Mouse (Mus musculus) frontal cortex, postnatal 10 days (tissue): ENCODE data around the gene Bcas3.

Experiments
- DNase-seq, 2 experiments: peaks; one replicate each; pipeline ENCODE4 v3.0.0; 2022; ENCODE audit warnings: low spot score in 2 of 2, mixed read lengths in 1 of 2

Bcas3 gene

DNA sequence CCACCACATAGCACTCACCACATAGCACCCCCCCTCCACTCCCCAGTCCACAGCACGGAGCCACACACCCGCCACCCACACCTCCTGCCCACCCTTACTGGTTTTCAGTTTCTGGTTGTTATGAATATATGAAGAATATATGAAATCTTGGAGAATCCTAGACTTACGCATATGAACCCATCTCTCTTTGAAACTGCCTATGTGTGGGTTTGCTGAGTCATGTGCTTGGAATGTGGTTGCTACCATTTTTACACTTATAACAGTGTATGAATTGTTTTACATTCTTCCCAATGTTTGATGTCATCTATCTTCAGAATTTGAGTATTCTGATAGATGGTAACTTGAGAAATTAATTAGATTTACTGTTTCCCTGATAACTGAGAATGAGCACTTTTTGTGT, 26.1 kb downstream of the Bcas3 start:
- no peak for DNase-seq

DNA sequence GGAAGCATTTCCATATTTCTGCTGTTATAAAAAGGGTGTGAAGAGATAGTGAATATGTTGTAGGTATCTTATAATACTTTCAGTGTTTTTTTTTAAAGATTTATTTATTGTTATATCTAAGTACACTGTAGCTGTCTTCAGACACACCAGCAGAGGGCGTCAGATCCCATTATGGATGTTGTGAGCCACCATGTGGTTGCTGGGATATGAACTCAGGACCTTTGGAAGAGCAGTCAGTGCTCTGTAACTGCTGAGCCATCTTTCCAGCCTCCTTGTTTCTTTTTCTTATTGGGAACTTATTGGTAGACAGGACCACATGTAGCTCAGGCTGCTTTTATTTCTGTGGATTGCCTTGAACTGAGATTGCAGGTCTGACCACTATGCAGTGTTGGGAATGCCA, 27.1 kb downstream of the Bcas3 start:
- no peak for DNase-seq

DNA sequence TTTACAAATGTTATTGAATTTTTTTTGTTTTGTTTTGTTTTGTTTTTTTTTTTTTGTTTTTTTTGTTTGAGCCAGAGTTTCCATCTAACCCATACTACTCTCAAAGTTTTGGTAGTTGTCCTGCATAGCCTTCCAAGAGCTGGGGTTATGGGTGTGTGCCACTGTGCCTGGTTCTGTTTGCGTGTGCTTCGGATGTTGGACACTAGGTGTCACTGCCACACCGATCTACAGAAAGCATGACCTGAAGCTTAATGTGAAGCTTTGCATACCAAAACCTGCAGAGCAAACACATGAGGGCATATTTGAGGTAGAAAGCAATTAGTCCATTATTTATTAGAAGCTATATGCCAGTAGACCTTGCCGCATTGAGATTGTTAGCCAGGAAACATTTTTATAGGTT, 29.1 kb downstream of the Bcas3 start:
- peak; percentile 15 to 62 for DNase-seq

DNA sequence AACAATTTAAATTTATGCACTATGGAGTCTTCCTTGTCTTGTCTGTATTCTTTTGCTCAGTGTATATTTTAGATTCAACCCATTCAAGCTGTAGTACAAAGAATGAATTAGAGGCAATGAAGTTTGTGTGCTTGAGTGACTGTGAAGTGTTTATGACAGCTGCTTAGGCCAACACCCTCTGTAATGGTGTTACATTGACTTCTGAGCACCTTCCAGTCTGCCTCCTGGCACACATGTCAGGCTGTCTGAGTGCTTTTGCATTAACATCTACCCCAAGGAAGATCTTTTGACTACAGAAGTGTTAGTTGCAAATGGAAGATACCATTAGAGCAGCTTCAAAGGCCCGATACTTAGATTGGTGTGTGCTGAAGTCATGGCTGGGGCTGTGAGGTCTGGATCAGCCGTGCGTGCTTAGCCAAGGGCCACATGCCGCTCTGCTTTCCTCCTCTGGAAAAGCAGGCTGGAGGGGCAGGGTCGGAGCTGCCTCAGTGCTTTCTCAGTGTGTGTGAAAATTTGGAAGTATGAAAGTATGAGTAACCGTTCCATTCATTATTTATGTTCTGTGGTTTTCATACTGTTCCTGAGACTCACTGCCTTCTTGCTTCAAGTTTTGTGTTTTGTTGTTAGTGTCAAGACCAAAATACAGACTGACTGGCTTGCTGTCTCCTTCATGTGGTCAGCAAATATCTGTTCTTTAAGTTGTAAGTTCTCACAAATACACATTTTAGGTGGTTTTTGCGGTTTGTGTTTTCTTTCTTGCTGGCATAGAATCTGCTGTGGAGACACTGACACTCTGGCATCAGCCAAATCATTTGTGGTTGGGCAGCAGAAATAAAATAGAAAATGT, 31.2 kb downstream of the Bcas3 start:
- DNase-seq: no peak

DNA sequence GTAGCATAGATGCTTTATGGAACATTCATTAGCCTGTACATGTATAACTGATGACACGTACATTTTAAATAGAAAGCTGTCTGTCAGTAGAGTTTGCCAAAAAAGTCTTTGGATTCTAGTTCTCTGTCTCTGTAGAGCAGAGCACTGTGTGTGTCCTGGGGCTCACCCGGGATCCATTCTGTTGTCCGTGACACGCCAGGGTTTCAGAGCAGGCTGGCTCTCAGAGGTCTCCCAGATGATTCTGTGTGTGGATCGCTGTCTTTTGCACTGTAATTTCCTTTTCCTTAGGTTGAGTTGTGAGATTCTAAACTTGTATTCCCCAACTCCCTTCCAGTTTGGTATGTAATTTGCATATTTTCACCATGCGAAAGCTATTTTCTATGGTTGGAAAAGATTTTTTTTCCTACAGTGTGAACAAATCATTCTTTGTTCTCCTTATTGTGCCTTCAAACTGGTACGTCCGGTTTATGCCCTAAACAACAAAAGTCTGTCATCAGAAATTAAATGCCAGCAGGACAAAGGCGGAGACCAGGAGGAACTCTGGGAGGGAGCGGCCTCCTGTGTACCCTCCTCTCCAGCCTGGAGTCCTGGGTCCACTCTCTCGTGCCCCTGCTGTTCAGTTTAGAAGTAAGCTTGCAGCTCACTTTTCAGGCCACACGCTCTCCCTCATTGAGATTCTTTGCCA, 39.4 kb downstream of the Bcas3 start:
- no peak for DNase-seq

DNA sequence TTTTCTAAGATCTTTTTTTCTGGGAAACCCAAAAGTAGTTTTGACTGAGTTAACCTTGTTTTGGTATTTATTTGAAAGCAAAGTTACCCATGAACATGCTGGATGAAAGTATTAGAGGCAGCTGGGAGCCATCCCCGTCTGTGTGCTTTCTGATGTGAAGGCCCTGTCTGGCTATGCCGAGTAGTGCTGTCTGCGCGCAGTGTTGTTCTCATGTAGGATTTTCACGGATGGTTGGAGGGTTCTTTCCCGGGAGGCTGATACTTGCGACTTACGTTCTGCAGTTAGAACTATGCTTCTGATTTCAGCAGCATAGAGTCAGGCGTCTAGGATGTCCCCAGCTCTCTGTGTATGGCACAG, 39.9 kb downstream of the Bcas3 start:
- DNase-seq: no peak

DNA sequence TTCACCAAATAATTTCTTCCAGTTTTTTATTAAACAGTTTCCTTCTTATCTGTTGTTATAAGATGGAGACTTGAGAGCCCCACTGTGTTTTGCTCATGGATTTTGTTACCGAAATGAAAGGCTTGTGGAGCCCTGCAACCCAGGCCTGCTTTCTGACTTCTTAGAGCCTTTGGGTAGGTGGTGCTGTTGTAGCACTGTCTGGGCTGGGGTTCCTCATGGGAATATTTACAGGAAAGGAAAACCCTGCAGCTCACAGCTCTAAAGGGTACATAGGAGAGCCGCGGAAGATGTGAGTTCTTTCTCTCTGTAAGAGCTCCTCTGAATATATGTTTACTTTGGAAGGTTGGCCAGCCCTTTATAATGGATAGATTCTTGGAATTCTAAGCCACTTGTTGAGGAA, 41.0 kb downstream of the Bcas3 start:
- DNase-seq: no peak

DNA sequence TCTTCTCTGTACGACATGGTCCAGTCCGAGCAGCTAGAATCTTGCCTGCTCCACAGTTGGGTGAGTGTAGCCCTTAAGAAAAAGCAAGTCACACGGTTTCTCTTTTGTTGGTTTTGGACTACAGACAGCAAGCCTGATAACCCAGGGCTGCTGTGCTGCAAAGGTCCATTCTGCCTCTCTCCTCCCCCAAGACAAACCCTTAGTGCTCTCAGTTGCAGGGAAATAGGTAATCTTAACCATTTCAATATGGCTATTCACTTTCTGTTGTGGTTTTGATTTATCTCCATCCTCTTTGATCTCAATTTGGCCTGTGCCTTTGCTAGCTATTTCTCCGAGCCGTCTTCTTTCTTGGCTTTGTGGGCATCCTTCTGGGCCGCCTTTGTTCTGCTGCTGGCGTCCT, 42.4 kb downstream of the Bcas3 start:
- DNase-seq: no peak

DNA sequence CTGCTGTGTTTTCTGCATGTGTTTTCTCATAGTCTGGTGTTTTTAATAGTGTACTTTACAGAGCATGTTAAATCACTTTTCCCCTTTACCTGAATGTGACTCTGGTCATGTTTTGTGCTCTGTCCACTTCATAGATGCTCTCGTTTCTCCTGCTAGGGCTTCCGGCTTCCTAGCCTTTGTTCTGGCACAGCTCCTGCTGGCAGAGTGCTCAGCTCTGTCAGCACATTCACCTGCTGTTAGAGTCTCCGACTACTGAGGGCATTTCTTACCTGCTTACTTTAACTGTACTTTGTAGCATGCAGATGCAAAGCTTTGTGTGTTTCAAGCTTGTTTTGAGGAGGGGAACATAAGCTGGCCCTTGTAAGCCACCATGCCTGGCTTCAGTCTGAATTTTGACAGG, 53.6 kb downstream of the Bcas3 start:
- no peak for DNase-seq

DNA sequence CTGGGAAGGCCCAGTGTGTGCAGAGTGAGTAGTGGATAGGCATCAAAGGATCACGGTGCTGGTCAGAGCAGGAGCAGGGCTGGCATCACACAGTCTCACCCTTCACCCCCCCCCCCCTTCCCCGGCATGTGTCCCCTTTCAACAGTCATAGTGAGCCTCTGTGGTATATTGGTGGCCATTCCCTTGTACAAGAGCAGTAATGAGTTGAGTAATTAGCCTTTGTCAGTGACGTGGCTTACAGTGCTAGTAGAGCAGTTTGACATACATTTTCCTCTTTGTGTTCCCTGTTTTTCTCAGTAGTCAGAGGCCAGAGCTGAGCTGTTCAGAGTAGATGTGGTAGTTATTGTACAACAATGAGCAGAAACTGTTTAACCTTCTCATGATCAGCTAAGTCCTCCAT, 54.7 kb downstream of the Bcas3 start:
- no peak for DNase-seq

DNA sequence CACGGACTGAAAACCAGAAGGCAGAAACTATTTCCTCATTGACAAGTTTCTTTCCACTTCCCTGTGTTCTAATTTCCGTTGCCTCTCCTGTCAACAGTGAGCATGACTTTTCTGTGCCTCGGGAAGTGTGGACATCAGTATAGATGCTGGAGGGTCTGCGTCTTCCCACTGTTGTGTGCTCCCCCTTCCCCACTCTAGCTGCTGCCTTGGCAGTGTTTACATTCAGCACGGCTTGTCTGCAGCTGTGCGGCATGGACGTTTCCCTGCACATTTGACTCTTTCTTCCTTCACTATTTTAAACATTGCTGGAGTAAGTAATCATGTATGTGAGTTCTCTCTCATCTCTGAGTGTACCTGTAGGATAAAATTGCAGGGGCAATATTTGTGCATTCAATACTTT, 59.4 kb downstream of the Bcas3 start:
- DNase-seq: no peak

DNA sequence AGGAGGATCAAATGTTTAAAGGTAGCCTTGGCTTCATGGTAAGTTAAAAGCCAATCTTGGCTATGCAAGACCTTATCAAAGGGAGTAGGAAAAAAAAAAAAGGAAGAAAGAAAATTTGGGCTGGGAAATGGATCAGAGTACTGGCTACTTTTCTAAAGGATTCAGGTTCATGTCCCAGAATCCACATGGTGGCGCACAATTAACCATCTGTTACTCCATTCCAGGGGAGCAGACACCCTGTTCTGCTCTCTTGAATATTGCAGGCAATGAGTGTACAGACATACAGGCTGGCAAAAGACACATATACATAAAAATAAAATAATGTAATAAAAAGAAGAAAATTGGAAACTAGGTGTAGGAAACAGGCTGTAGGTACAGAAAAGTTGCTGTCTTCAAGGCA, 61.5 kb downstream of the Bcas3 start:
- no peak for DNase-seq

DNA sequence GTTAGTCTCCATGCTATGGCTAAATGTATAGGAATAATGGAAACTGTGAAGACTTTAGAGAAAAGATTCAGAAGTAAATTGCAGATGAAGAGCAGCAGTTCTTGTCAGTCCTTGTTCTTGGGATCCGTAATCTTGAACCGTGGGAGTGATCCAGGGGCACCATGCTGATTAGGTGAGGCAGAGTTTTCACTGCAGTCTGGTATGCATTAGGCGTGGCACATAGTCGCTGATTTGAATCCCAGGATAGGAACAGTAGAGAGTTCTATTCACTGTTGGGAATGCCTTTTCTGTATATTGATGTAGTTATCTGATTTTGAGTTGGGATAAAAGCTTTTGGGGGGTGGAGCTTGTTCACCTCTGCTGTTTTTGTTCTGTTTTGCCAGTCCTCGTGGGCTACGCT, 74.4 kb downstream of the Bcas3 start:
- DNase-seq: no peak

DNA sequence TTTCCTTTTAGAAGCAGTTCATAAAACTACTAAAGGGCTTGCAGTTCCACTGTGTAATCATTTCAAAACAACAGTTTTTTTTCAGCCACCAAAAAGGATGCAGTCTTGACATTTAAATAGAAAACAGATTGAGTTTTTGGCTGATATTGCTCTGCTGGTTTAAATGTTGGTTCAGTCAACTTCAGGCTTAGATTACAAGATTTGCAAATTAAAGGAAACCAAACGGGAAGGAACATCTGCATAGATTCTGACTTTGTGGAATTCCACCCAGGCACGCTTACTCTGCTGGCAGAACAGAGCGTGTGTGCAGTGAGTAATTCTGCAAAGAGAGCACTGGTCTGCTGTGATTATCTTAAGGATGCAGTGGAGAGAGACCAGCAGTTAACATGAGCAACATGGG, 75.3 kb downstream of the Bcas3 start:
- DNase-seq: no peak

DNA sequence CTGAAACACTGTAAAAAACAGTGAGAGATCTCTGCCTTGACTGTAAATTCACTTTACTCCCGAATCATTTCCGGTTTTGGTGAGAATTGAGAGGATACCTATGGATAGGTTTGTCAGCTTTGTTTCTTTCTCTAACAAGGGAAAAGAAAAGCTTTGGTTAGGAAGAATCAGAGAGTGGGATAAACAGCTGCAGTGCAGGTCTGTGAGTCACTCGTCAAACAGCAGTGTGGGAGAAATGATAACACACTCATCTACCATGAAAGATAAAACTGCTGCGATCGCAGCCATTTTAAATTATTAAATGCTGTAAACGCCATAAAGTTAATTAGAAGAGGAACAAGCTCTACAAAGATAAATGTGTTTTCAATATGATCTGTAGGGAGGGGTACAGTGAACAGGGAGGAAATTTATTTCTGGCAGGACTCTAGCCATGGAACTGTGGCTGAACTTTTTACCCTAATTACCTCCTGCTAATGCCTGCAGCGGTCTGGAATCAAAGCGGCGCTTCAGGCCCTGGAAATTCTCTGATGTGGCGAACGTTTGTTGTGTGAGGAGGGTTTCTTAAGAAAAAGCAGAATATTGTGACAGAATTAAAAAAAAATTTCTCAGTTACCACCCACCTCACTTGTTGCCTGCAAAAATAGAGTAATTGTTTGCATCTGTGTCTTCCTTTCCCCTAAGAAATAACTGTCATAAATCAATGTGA, 77.9 kb downstream of the Bcas3 start:
- DNase-seq: no peak

DNA sequence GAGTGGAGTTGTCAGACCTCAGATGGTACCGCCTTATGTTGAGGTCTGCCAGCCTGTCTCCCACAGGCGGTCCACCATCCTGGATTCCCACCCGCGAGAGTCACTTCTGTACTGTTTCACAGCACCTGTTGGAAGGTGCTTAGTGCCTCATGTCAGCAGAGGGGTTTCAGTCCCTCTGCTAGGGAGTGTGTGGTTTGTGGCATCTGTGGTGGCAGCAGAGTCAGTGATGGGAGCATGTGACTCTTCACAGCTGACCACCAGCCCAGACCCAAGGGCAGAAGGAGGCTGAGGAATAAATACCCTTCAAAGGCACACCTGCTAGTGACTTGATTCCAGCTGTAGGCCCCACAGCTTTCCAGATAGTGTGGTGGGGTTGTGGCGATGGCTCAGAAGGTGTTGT, 94.4 kb downstream of the Bcas3 start:
- DNase-seq: no peak

DNA sequence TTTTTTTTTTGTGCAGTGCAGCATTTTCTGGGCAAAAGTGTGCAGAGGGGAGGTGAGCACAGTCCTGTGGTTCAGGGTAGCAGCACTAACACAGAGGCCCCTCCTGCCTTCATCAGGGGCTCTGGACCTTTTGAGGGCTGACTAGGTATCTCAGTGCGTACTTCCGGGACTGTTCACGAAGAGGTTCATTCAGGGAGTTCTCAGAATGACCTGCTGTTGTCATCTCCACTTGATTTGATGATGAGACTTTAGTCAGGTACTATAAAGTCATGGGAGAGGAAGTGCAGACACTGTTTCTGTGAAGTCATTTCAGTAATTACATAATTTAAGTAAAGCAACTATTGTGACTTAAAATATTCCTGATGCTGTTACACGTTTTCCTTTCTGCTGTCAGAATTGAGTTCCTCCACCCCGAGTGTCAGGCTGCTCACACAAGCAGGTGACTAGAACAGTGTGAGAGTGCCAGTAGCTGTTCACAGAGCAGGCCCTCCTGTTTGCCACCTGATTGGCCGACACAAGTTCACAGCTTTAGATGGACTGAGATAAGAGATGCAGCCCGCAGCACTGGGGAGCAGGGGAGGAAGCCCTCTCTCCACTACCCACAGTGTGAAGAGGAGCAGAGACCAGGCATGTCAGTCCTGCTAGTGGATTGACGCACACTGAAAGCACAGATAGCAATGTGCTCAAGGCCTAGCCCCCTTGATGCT, 100.8 kb downstream of the Bcas3 start:
- no peak for DNase-seq

DNA sequence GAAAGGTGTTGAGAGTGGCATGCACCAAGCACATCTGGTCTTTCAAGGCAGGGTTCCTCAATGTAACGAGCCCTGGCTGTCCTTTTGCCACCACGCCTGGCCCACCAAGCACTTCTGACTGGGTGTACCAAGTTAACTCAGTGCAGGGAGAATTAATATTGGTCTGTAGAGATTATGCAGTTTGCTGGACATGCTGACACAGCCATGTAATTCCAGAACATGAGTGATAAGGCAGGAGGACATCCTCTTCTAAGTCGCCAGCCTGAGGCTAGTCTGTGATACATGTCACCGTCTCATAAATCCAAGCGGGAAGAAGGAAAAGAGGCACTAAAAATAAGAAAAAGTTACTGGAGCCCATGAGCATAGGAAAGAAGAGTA, 101.3 kb downstream of the Bcas3 start:
- DNase-seq: no peak

DNA sequence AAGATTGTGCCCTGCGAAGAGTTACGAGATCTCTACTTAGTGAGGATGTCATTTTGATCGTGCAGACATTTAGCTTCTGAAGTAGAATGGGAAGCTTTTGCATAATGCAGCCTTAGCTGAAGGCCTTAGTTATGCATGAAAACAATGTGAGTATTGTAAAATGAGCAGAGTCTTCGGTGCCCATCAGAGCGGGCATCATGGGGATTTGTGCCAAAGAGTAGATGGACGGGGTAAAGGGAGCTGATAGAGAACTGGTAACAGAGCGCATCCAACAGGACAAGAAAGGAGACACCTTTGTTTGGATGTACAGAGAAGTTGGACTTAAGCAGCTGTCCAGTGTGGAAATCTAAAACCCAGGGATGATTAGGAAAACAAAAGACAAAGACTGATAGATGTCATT, 108.6 kb downstream of the Bcas3 start:
- no peak for DNase-seq

DNA sequence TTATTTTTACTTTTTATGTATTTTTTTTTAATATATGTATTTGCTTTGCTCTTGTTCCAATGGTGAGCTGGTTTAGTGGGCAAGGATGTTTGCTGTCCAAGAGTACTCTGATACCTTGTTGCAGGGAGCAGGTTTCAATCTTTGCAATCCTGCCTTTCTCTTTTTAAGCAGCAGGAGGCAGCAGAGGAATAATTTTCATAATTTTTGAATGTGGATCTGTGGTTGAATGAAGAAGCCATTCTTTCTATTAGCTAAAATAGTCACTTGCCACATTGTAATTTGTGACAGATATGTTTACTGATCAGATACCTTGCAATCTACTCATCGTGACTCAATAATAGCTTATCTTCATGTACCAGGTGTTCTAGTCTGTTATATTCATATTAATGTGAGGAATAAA, 116.6 kb downstream of the Bcas3 start:
- peak in 1 of 2 experiments; percentile 18 for DNase-seq

DNA sequence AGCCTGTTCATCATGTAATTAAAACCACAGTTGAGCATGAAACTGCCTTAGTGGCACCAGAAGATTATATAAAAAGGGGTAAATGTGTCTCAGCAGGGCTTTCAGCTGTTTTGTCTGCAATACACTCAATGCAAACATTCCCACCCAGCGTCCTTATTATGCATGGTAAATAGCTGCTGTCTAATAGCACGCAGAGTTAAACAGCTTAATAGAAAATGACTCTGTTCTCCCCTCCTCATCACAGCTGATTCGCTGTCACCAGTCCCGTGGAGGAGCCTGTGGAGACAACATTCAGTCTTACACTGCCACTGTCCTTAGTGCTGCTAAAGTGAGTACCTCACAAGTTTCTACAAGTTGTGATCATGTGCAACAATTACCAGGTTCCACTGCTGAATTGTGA, 117.5 kb downstream of the Bcas3 start:
- no peak for DNase-seq

DNA sequence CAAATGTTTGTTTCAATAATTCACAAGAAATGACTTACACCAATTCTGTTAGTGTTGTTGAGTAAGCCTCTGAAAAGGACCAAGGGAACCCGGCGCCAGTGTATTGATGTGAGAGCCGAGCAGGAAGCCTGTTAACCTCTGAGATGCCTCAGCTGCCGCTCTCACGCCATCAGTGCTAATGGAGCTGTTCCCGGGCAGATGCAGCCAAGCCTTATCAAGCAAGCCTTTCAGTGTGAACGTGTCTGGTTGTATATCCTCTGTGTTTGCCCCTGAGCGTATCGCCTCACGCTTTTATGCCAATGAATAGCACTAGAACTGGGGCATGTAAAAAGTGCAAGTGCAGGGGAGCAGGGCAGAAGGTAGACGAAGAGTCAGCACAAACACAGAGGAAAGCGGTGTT, 121.4 kb downstream of the Bcas3 start:
- no peak for DNase-seq
